ENCODE assay signal across 8 mouse cellular contexts in genomic region chr16:32165281-32165821, GRCm38 (mm10). TPM values are rescaled to one million over a fixed set of nuclear protein-coding genes. Genes with fewer than 3 reads are reported as not detected.
DNase-seq lines count a peak whose midpoint lies in the region; ATAC-seq and TF ChIP-seq lines count a peak whose summit lies in the region.

Gene Nrros, minus strand, starts transcription at chr16:32165594.

- TF ChIP-seq CTCF in lung, embryonic 14.5 days (IDR thresholded peaks at IDR 0.05; ENCODE audit: low read depth): no peak

- 2% methylated on average over 25 of the region's 25 CpGs for WGBS in embryonic facial prominence, embryonic 12.5 days
- WGBS in heart, embryonic 14.5 days: 1% methylated on average over 25 of the region's 25 CpGs
- WGBS in lung, embryonic 14.5 days: 2% methylated on average over 25 of the region's 25 CpGs
- 5% methylated on average over 25 of the region's 25 CpGs for WGBS in neural tube, embryonic 15.5 days

- no peak within 1 kb of the TSS for H3K27ac ChIP-seq in embryonic facial prominence, embryonic 12.5 days
- H3K27ac ChIP-seq in heart, embryonic 14.5 days (replicated peaks in 1 of 2; ENCODE audit: control insufficient read depth in 1 of 2, insufficient read depth in 1 of 2, low read depth in 2 of 2, low read length in 2 of 2): 0 out of 4 replicates have a peak within 1 kb of the TSS, but pooled peaks of 1 of the 2 experiments have one; percentile 19
- H3K27ac ChIP-seq in lung, embryonic 14.5 days (ENCODE audit: low read depth): no peak within 1 kb of the TSS
- H3K27ac ChIP-seq in neural tube, embryonic 15.5 days (replicated peaks): no peak within 1 kb of the TSS

- H3K36me3 ChIP-seq in embryonic facial prominence, embryonic 12.5 days: no peaks in the 10 kb centered on the region
- H3K36me3 ChIP-seq in heart, embryonic 14.5 days (ENCODE audit: control insufficient read depth, insufficient read depth, low read length): no peaks in the 10 kb centered on the region
- no peaks in the 10 kb centered on the region for H3K36me3 ChIP-seq in lung, embryonic 14.5 days (ENCODE audit: insufficient read depth)
- no peaks in the 10 kb centered on the region for H3K36me3 ChIP-seq in neural tube, embryonic 15.5 days

- H3K9me3 ChIP-seq in embryonic facial prominence, embryonic 12.5 days: no peaks in the 10 kb centered on the region
- H3K9me3 ChIP-seq in heart, embryonic 14.5 days (ENCODE audit: control insufficient read depth, low read length): no peaks in the 10 kb centered on the region
- no peaks in the 10 kb centered on the region for H3K9me3 ChIP-seq in lung, embryonic 14.5 days (ENCODE audit: low read depth, low read length)
- H3K9me3 ChIP-seq in neural tube, embryonic 15.5 days (replicated peaks): no peaks in the 10 kb centered on the region

- peak within 1 kb of the TSS; percentile 67 for H3K4me2 ChIP-seq in embryonic facial prominence, embryonic 12.5 days (replicated peaks)
- peak within 1 kb of the TSS; percentile 78 for H3K4me2 ChIP-seq in heart, embryonic 14.5 days (ENCODE audit: low read length)
- peak within 1 kb of the TSS; percentile 65 for H3K4me2 ChIP-seq in lung, embryonic 14.5 days
- peak within 1 kb of the TSS; percentile 72 for H3K4me2 ChIP-seq in neural tube, embryonic 15.5 days

- peak; percentile 91 for DNase-seq in CD4-positive helper T cell, adult 2 months (ENCODE audit: low read depth, low spot score)
- peak; percentile 60 for DNase-seq in adrenal gland, postnatal 14 days
- peak; percentile 55 to 67 for DNase-seq in kidney, postnatal 25 days
- peak; percentile 71 for DNase-seq in lung, embryonic 14.5 days
- DNase-seq in thymus, postnatal 25 days: peak; percentile 82

- no peak for ATAC-seq in embryonic facial prominence, embryonic 12.5 days (ENCODE audit: insufficient number of reproducible peaks, insufficient read depth, low FRiP score, low TSS enrichment)
- 0 out of 2 replicates have a peak, but pooled peaks have one; percentile 22 for ATAC-seq in heart, embryonic 14.5 days (ENCODE audit: insufficient number of reproducible peaks, insufficient read depth, low FRiP score, low read depth)
- ATAC-seq in lung, embryonic 14.5 days (ENCODE audit: insufficient read depth): 0 out of 2 replicates have a peak, but pooled peaks have one; percentile 38
- ATAC-seq in neural tube, embryonic 15.5 days (ENCODE audit: low FRiP score): no peak

- 0 out of 2 replicates have a peak, but pooled peaks cover 11% of the 10 kb centered on the region for H3K27me3 ChIP-seq in embryonic facial prominence, embryonic 12.5 days
- no peaks in the 10 kb centered on the region for H3K27me3 ChIP-seq in heart, embryonic 14.5 days (ENCODE audit: control insufficient read depth, insufficient read depth, low read length)
- peaks cover 5% of the 10 kb centered on the region; the same call in 1 of the 2 replicates for H3K27me3 ChIP-seq in lung, embryonic 14.5 days (ENCODE audit: insufficient read depth, low read length)
- 0 out of 2 replicates have a peak, but pooled peaks cover 4% of the 10 kb centered on the region for H3K27me3 ChIP-seq in neural tube, embryonic 15.5 days (replicated peaks)

- H3K9ac ChIP-seq in embryonic facial prominence, embryonic 12.5 days: peak within 1 kb of the TSS; percentile 42
- peak within 1 kb of the TSS; percentile 69 for H3K9ac ChIP-seq in heart, embryonic 14.5 days (ENCODE audit: low read length)
- H3K9ac ChIP-seq in lung, embryonic 14.5 days: peak within 1 kb of the TSS; percentile 57
- peak within 1 kb of the TSS; percentile 41 for H3K9ac ChIP-seq in neural tube, embryonic 15.5 days (replicated peaks)

- peaks cover 7% of the 10 kb centered on the region; the same call in 1 of the 2 replicates for H3K4me1 ChIP-seq in embryonic facial prominence, embryonic 12.5 days
- peaks cover 9 to 19% of the 10 kb centered on the region in 2 experiments; a peak in 3 of 4 replicates for H3K4me1 ChIP-seq in heart, embryonic 14.5 days (ENCODE audit: control insufficient read depth in 2 of 2, insufficient read depth in 2 of 2, low read length in 2 of 2)
- H3K4me1 ChIP-seq in lung, embryonic 14.5 days (ENCODE audit: insufficient read depth): 0 out of 2 replicates have a peak, but pooled peaks cover 2% of the 10 kb centered on the region
- H3K4me1 ChIP-seq in neural tube, embryonic 15.5 days: peaks cover 8% of the 10 kb centered on the region

- H3K4me3 ChIP-seq in embryonic facial prominence, embryonic 12.5 days: peak within 1 kb of the TSS; percentile 38
- peak within 1 kb of the TSS; percentile 34 to 49 for H3K4me3 ChIP-seq in heart, embryonic 14.5 days (ENCODE audit: control insufficient read depth in 1 of 2, insufficient read depth in 1 of 2, low read depth in 1 of 2, low read length in 2 of 2)
- H3K4me3 ChIP-seq in lung, embryonic 14.5 days (ENCODE audit: low read depth, low read length): peak within 1 kb of the TSS; percentile 39
- peak within 1 kb of the TSS; percentile 39 for H3K4me3 ChIP-seq in neural tube, embryonic 15.5 days (replicated peaks)

RNA-seq across cellular contexts. Expression of gene Nrros, which starts in this region (rescaled TPM):
- 8.0 and 17.4 TPM in 2 replicates for total RNA-seq in adrenal gland, postnatal 14 days (2021)
- 9.9 and 11.1 TPM in 2 replicates for polyA plus RNA-seq in embryonic facial prominence, embryonic 12.5 days (2016; fragmentation: Nextera tagmentation; extraction: Ambion mirVana)
- 7.4 and 8.7 TPM in 2 replicates for polyA plus RNA-seq in heart, embryonic 14.5 days (2014; fragmentation: Nextera tagmentation; extraction: Ambion mirVana)
- polyA plus RNA-seq in lung, embryonic 14.5 days (2014; fragmentation: Nextera tagmentation; extraction: Ambion mirVana): 37.6 and 42.6 TPM in 2 replicates
- polyA plus RNA-seq in neural tube, embryonic 15.5 days (2015; fragmentation: Nextera tagmentation; extraction: Ambion mirVana): 6.6 and 22.3 TPM in 2 replicates

Comparison
In these comparisons a context has a peak if more than half of its experiments do, and no peak if none do; other contexts are left out.
1. ATAC-seq: peak in heart, embryonic 14.5 days (single experiment) and lung, embryonic 14.5 days (single experiment); none in embryonic facial prominence, embryonic 12.5 days (single experiment) and neural tube, embryonic 15.5 days (single experiment).
2. Peak in every context shown above with its lines, with median percentiles within 50 percentile points of each other: DNase-seq, H3K4me2 ChIP-seq, H3K4me3 ChIP-seq and H3K9ac ChIP-seq.